Mouse (Mus musculus) liver, postnatal 0 days (tissue): ENCODE data around the gene Hlcs.

Source experiments
- CTCF ChIP-seq: sonication (generic); IDR thresholded peaks from 2 replicates; pipeline ENCODE4 v1.5.1; 2016; ENCODE audit warnings: antibody characterized with exemption, low read depth
- EP300 ChIP-seq: IDR thresholded peaks from 2 replicates; pipeline ENCODE4 v1.6.1; 2016; ENCODE audit warnings: antibody characterized with exemption, low read depth, mild to moderate bottlenecking

DNA sequence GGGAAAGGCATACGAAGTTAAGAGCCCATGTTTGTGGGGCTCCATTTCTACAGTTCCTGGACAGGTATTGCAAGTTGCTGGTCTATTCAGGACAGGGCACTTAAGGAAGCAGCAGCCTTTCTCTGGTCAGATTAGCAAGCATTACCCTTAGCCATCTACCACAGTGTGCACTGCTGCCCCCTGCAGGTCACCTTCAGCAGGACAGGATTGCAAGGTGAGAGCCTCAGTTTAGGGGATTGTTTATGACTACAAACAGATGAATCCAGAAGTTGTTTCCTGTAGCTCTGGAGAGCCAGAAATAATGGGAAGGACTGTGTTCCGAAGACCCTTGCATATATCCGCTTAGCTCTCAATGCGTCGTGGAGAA, 18.5 kb upstream of the Hlcs start:
- TF ChIP-seq CTCF (peak; percentile 92), EP300 (no peak)
